Mouse (Mus musculus): ENCODE measurements around the gene Asic3. TPM values are rescaled to one million over a fixed set of nuclear protein-coding genes. Genes with fewer than 3 reads are reported as not detected.

Gene Asic3
- polyA plus RNA-seq, 1 experiment, result 0.43 TPM

- no peak for DNase-seq (ENCODE audit: low read depth)
Measured at GRCm38 (mm10) chr5:24452030-24452690, 39.0 kb downstream of the Asic3 start, which contains the start of gene Agap3. Gene Agap3, plus strand, starts transcription at chr5:24452177.

GRCm38 (mm10) chr5:24452691-24453233 is 39.6 kb downstream of the Asic3 start:
- DNase-seq (ENCODE audit: low read depth), result no peak

DNA sequence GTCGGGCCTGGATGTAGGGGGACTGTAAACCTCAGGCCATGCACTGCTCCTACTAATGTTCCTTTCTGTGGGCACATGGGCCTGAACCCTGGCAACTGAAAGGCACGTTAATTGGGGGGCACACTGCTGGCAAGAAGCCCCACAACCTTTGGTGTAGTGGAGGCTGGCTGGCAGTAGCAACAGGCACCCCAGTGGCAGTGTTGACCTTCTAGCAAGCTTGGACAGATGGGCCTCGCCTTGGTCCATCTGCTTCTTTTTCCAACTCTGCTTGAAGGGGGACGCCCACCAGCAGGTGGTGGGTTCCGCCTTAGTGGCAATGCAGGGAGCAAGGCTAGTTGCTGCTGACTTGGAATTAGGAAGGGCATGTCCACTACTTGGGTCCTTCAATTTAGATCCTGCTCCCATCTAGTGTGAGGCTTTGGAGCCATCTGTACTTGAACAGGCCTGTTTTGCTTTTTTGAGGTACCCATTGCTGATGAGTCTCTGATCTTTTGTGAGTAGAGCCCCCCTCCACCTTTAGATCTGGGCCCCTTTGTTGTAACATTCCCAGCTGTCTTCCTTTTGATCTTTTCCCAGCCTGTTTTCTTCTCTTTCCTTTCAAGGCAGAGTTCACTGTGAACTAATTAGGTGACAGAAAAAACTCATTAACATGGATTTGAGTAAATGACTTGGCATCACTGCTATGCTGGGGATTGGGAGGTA is 40.2 kb downstream of the Asic3 start:
- DNase-seq (ENCODE audit: low read depth), result no peak

GRCm38 (mm10) chr5:24453985-24454303 is 40.8 kb downstream of the Asic3 start:
- no peak for DNase-seq (ENCODE audit: low read depth)

GRCm38 (mm10) chr5:24455076-24455475 is 41.9 kb downstream of the Asic3 start:
- DNase-seq (ENCODE audit: low read depth), result no peak

GRCm38 (mm10) chr5:24455613-24456012 is 42.4 kb downstream of the Asic3 start:
- no peak for DNase-seq (ENCODE audit: low read depth)

DNA sequence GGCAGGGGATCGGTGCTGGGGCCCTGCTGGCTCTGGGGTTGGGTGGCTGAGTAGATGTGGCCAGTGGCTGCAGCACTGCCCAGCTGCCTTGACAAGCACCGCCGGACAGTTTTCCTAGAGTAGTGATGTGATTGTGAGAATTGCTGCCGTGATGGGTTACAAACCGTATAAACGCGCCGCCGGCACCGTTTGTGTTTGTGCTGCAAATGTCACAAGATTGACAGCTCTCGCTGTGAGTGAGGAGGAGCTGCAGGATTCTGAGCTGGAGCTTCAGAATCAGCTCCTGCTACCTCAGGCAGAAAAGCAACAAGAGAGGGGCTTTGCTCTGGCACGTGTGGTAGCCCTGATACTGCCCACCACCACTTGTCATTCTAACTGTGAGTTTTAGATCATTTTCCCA is 53.6 kb downstream of the Asic3 start:
- DNase-seq (ENCODE audit: low read depth), result no peak

Other genes with a start within 250 kb of the Asic3 start
- 6.5 and 7.8 TPM in 2 replicates for gene Nupl2, start 248.4 kb upstream of the Asic3 start, polyA plus RNA-seq (2012; rRNA removed)
- 38.9 and 50.7 TPM in 2 replicates for gene Kcnh2, start 61.8 kb upstream of the Asic3 start, polyA plus RNA-seq (2012; rRNA removed)
- gene Nos3, start 48.6 kb upstream of the Asic3 start, polyA plus RNA-seq (2012; rRNA removed), result 22.8 and 32.3 TPM in 2 replicates
- 1.1 and 1.2 TPM in 2 replicates for gene Atg9b, start 21.2 kb upstream of the Asic3 start, polyA plus RNA-seq (2012; rRNA removed)
- 52.2 and 61.0 TPM in 2 replicates for gene Abcb8, start 19.7 kb upstream of the Asic3 start, polyA plus RNA-seq (2012; rRNA removed)
- 70.5 and 94.8 TPM in 2 replicates for gene Cdk5, start 10.1 kb downstream of the Asic3 start, polyA plus RNA-seq (2012; rRNA removed)
- gene Slc4a2, start 10.4 kb downstream of the Asic3 start, polyA plus RNA-seq (2012; rRNA removed), result 60.6 and 67.9 TPM in 2 replicates
- 147 and 182 TPM in 2 replicates for gene Fastk, start 31.9 kb downstream of the Asic3 start, polyA plus RNA-seq (2012; rRNA removed)
- gene Tmub1, start 34.5 kb downstream of the Asic3 start, polyA plus RNA-seq (2012; rRNA removed), result 32.8 and 39.3 TPM in 2 replicates
- 52.6 and 60.0 TPM in 2 replicates for gene Agap3, start 38.8 kb downstream of the Asic3 start, polyA plus RNA-seq (2012; rRNA removed)
- gene Gbx1, start 113.8 kb downstream of the Asic3 start, polyA plus RNA-seq (2012; rRNA removed), result 0.03 TPM in 1 of 2 replicates, not detected in the other
- gene Asb10, start 127.6 kb downstream of the Asic3 start, polyA plus RNA-seq (2012; rRNA removed), result 1.4 and 1.6 TPM in 2 replicates
- 0.05 and 0.13 TPM in 2 replicates for gene 4931409K22Rik, start 143.4 kb downstream of the Asic3 start, polyA plus RNA-seq (2012; rRNA removed)
- 39.8 and 50.0 TPM in 2 replicates for gene Abcf2, start 164.1 kb downstream of the Asic3 start, polyA plus RNA-seq (2012; rRNA removed)
- 57.2 and 62.9 TPM in 2 replicates for gene Chpf2, start 173.3 kb downstream of the Asic3 start, polyA plus RNA-seq (2012; rRNA removed)
- 239 and 247 TPM in 2 replicates for gene Smarcd3, start 211.0 kb downstream of the Asic3 start, polyA plus RNA-seq (2012; rRNA removed)